Mouse (Mus musculus) layer of hippocampus, postnatal 14 days (tissue): ENCODE data around the gene Tmprss7. TPM values are rescaled to one million over a fixed set of nuclear protein-coding genes. Genes with fewer than 3 reads are reported as not detected.

Experiments used
- DNase-seq, 2 experiments: peaks; one replicate each; pipeline ENCODE4 v3.0.0; 2021 to 2022; ENCODE audit warnings: low spot score in 2 of 2, mixed read lengths in 1 of 2
- total RNA-seq, 2 experiments: library from RNA; stranded (reverse); gene quantifications; 2 replicates each; pipeline ENCODE4 v1.2.3; 2021

Gene Tmprss7
- total RNA-seq, 2 experiments from 2014 or later, result 0.91 to 2.4 TPM

GRCm38 (mm10) chr16:45630347-45630960 is 63.0 kb downstream of the Tmprss7 start:
- DNase-seq, result peak; percentile 45 to 60

GRCm38 (mm10) chr16:45629497-45630105 is 63.9 kb downstream of the Tmprss7 start:
- DNase-seq, result no peak

DNA sequence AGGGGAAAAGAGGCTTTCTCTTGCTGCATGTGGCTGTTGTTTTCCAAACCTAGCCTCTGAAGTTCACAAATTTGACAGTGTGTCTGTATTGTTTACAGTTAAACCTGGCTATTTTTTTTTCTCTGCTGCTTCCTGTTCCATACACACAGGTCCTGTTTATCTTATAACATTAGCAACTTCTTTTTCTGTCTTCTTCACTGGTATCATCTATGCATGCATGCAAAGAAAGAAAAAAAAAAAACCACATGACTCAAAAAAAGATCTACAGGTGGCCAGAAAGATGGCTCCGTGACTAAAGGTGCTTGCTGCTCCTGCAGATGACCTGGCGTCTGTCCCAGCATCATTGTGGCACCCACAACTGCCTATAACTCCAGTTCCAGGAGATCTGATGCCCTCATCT is 68.1 kb downstream of the Tmprss7 start:
- DNase-seq, result no peak

- no peak for DNase-seq
Measured at GRCm38 (mm10) chr16:45624791-45625190, 68.7 kb downstream of the Tmprss7 start.

- no peak for DNase-seq
Measured at GRCm38 (mm10) chr16:45623230-45623629, 70.2 kb downstream of the Tmprss7 start.

GRCm38 (mm10) chr16:45619751-45620375 is 73.6 kb downstream of the Tmprss7 start:
- DNase-seq, result no peak

DNA sequence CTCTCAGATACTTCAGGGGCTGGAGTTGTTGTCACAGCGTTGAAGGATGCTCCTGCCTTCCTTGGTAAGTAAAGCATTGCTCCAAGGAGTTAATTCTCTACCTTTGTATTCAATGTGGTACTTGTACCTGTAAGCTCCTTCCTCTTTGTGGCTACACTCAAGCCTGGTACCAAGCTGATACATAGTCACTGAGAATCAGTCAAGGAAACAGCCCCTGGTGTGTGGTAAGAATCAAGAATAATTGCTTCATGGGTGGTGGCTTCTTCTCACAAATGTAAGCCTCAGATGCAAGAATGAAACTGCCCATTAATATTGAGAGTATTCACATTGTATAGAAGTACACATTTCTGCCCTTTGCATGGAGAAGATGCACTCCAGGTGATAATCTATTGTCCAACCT is 77.5 kb downstream of the Tmprss7 start:
- no peak for DNase-seq

DNA sequence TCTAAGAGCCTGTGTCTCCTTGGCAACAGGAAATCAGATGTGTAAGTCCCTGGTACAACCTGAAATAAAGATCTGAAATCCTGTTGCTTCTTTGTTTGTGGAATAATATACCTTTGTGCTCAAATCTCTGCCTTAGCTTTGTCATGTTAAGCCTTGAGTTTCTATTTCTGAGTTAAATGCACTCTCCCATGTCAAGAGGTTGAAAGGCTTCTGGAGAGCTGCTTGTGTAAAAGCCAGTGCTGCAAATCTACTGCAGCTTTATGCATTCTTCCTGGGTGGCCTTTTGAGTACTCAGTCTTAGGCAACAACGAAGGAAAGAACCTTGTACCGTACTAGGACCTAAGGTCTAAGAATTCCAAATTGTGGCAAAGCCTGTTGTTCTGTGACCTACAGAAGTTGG is 80.2 kb downstream of the Tmprss7 start:
- no peak for DNase-seq

GRCm38 (mm10) chr16:45610267-45610666 is 83.2 kb downstream of the Tmprss7 start, which contains the start of gene Gcsam:
Gcsam (plus strand) TSS chr16:45610380.
- DNase-seq, result no peak

GRCm38 (mm10) chr16:45609300-45609699 is 84.2 kb downstream of the Tmprss7 start:
- DNase-seq, result peak; percentile 11 to 19

DNA sequence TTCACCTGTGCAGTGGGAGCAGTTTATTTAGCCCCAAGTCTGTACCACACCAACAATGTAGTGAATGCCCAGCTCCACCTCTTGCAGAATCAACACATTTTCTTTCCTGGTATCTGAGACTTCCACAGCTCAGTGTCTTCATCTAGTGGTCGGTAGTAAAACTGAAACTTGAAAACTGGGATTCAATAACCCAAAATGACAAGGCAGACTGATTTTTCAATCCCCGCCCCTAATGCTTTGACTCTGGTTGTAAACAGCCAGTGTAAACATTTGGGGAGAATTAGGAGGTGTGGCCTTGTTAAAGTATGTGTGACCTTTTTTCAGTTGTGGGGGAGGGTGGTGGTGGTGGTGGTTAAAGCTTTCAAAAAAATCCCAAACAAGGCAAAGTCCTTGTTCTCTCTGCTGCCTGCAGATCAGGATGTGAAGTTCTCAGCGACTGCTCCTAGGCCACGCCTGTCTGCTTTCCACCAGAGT is 84.9 kb downstream of the Tmprss7 start:
- DNase-seq, result peak in 1 of 2 experiments; percentile 33

Other genes with a start within 250 kb of the Tmprss7 start
- gene Gm609, start 200.7 kb downstream of the Tmprss7 start, total RNA-seq, result under 1 TPM; 0.26 to 0.32 TPM
- gene Gm17783, start 161.6 kb downstream of the Tmprss7 start, total RNA-seq, result not detected
- gene Slc9c1, start 158.3 kb downstream of the Tmprss7 start, total RNA-seq, result not detected
- gene Gcsam, start 83.3 kb downstream of the Tmprss7 start, total RNA-seq, result not detected
- not detected for gene BC016579, start 39.6 kb downstream of the Tmprss7 start, total RNA-seq
- gene Tagln3, start 30.9 kb upstream of the Tmprss7 start, total RNA-seq, result 100 to 1,000 TPM; 287 to 317 TPM
- gene Abhd10, start 49.3 kb upstream of the Tmprss7 start, total RNA-seq, result 10 to 100 TPM; 20.0 TPM